Mouse (Mus musculus) thymus, adult 2 months (tissue): Measurements from ENCODE around the gene Ttll1.

ENCODE experiments used
- CTCF ChIP-seq: fragments of 200-500 bp; IDR thresholded peaks from 2 replicates; pipeline ENCODE4 v1.5.1; 2012; ENCODE audit warnings: mild to moderate bottlenecking, control low read depth, low read length, moderate library complexity, borderline replicate concordance; ENCODE audit not compliant: control insufficient read depth, poor library complexity, insufficient read depth; ENCODE audit errors: extremely low read depth
- POLR2A ChIP-seq: fragments of 200-500 bp; IDR thresholded peaks from 2 replicates; pipeline ENCODE4 v1.6.1; 2012; ENCODE audit warnings: mild to moderate bottlenecking, low read length, control low read depth, moderate library complexity; ENCODE audit not compliant: control insufficient read depth, poor library complexity, insufficient read depth; ENCODE audit errors: extremely low read depth

GRCm38 (mm10) chr15:83538855-83539254, 28.2 kb upstream of the Ttll1 start:
- TF ChIP-seq POLR2A (no peak), CTCF (no peak)
